Mouse (Mus musculus) c-Kit-positive CD71-positive TER-119-negative erythroid progenitor cells, embryonic 14.5 days (primary cell): ENCODE results near the gene Olfr378.

Experiments
- DNase-seq: peaks from one replicate; pipeline ENCODE4 v3.0.0-alpha.2; 2013; ENCODE audit warnings: low read depth

Olfr378 gene

DNA sequence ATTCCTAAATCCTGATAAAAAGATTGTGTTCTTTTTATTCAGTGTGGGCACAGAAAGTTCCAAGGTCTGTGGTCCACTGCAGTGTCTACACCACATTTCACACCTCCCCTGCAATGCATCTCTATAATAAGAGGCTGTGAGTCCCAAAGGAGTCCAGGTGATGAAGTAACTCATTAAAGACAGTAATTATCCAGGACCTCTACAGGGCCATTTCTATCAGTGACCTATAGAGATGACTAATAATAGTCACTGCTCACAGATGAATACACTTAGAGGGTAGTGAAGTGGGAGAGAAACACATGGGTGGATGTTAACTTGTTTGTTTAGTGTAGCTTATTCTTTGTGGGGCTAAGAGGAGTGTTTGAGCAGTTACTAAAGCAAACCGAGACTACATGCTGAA is at the start of gene Olfr378:
Olfr378 (minus strand) TSS at position 101 of the 400 bp plus-strand sequence.
- no peak for DNase-seq

- DNase-seq = no peak
Observed at GRCm38 (mm10) chr11:73457408-73457807, 29.1 kb upstream of the Olfr378 start, which contains the start of gene Olfr380. Olfr380 (minus strand) TSS chr11:73457508.

GRCm38 (mm10) chr11:73399514-73399913 is 28.8 kb downstream of the Olfr378 start, which contains the start of gene Olfr1:
Olfr1 (minus strand) TSS chr11:73399614.
- no peak for DNase-seq

DNA sequence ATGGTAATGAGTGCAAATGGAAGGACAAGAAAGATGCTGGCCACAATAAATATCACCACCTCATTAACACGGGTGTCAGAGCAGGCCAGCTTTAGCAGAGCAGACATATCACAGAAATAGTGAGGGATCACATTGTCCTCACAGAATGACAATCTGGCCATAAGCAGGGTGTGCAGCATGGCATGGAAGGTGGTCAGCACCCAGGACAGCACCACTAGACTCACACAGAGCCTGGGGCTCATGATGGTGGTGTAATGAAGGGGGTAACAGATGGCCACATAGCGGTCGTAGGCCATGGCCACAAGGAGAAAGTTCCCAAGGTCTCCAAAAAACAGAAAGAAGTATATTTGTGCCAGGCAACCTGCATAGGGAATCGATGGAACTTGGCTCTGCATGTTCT is 32.9 kb downstream of the Olfr378 start:
- DNase-seq = no peak
